Mouse (Mus musculus) intestine, embryonic 14.5 days (tissue): ENCODE measurements around the gene Padi3. TPM values are rescaled to one million over a fixed set of nuclear protein-coding genes. Genes with fewer than 3 reads are reported as not detected.

Source experiments
- ATAC-seq: fragments of 200-750 bp; cut with Nextera tagmentation; replicated peaks from 2 replicates; pipeline ENCODE4 v1.8.0; 2017; ENCODE audit warnings: low read depth, moderate number of reproducible peaks, moderate TSS enrichment, moderate library complexity; ENCODE audit not compliant: low FRiP score, low TSS enrichment
- DNase-seq: peaks from one replicate; pipeline ENCODE4 v3.0.0-alpha.2; 2018; ENCODE audit warnings: low spot score
- H3K27ac ChIP-seq: fragments of 300-500 bp; sonication (generic); 2 replicates; pipeline ENCODE4 v1.5.1; 2014; ENCODE audit warnings: low read depth, mild to moderate bottlenecking, control low read depth
- H3K27me3 ChIP-seq: fragments of 300-500 bp; sonication (generic); replicated peaks from 2 replicates; pipeline ENCODE4 v1.6.1; 2014; ENCODE audit warnings: low read length, control low read depth; ENCODE audit not compliant: control insufficient read depth, insufficient read depth
- H3K36me3 ChIP-seq: fragments of 300-500 bp; sonication (generic); 2 replicates; pipeline ENCODE4 v1.6.1; 2014; ENCODE audit warnings: low read length, control low read depth; ENCODE audit not compliant: control insufficient read depth, insufficient read depth
- H3K4me1 ChIP-seq: fragments of 300-500 bp; sonication (generic); replicated peaks from 2 replicates; pipeline ENCODE4 v1.6.1; 2014; ENCODE audit warnings: low read length, control low read depth, mixed read lengths; ENCODE audit not compliant: control insufficient read depth, insufficient read depth
- H3K4me2 ChIP-seq: fragments of 300-500 bp; sonication (generic); 2 replicates; pipeline ENCODE4 v1.6.1; 2014; ENCODE audit warnings: low read length
- H3K4me3 ChIP-seq: fragments of 300-500 bp; sonication (generic); 2 replicates; pipeline ENCODE4 v1.5.1; 2014; ENCODE audit warnings: low read depth, low read length, control low read depth, mixed read lengths
- H3K9ac ChIP-seq: fragments of 300-500 bp; sonication (generic); 2 replicates; pipeline ENCODE4 v1.6.1; 2014; ENCODE audit warnings: mild to moderate bottlenecking, low read length
- H3K9me3 ChIP-seq: fragments of 300-500 bp; sonication (generic); 2 replicates; pipeline ENCODE4 v1.6.1; 2016; ENCODE audit warnings: low read length, control low read depth; ENCODE audit not compliant: control insufficient read depth
- WGBS: fragments of 180-500 bp; shearing (Covaris S2); extraction: QIAGEN DNeasy Blood & Tissue Kit; methylation state at CpG from one replicate; pipeline ENCODE4 v1.1.7; 2014; 5-methylcytosine and 5-hydroxymethylcytosine counted together
- polyA plus RNA-seq: library from polyadenylated mRNA; unstranded; fragments of >200 nt; fragmentation: Nextera tagmentation; extraction: Ambion mirVana; gene quantifications from 2 replicates; pipeline ENCODE4 v1.2.1, GENCODE M21; 2014

Padi3 gene
- polyA plus RNA-seq, 1 experiment from 2014 or later = not detected

- Histone ChIP-seq H3K4me3 (no peak overlapping the region), H3K9ac (no peak overlapping the region), H3K4me1 (no peaks in the 10 kb centered on the region), H3K27ac (no peak overlapping the region), H3K9me3 (no peaks in the 10 kb centered on the region), H3K36me3 (no peaks in the 10 kb centered on the region), H3K4me2 (no peak overlapping the region), H3K27me3 (0 out of 2 replicates have a peak, but pooled peaks cover 3% of the 10 kb centered on the region)
- no peak for DNase-seq
- no peak for ATAC-seq
- 85% methylated on average over 3 of the region's 3 CpGs for WGBS
These were observed 44.5 kb downstream of the Padi3 start for GRCm38 (mm10) chr4:140765936-140766335.

- H3K27ac ChIP-seq = no peak overlapping the region
- no peak overlapping the region for H3K9ac ChIP-seq
- ATAC-seq (no peak; the same call in 1 of the 2 replicates), DNase-seq (peak; percentile 87)
- no peak overlapping the region for H3K4me2 ChIP-seq
- 0 out of 2 replicates have a peak, but pooled peaks cover 3% of the 10 kb centered on the region for H3K27me3 ChIP-seq
- H3K4me3 ChIP-seq = no peak overlapping the region
- no peaks in the 10 kb centered on the region for H3K36me3 ChIP-seq
- H3K4me1 ChIP-seq = no peaks in the 10 kb centered on the region; the same call in 1 of the 2 replicates
- 15% methylated on average over 9 of the region's 9 CpGs for WGBS
- no peaks in the 10 kb centered on the region for H3K9me3 ChIP-seq
These were observed 47.3 kb downstream of the Padi3 start for GRCm38 (mm10) chr4:140763158-140763557.

- ATAC-seq (no peak), DNase-seq (no peak)
- Histone ChIP-seq H3K27me3 (no peaks in the 10 kb centered on the region), H3K9me3 (no peaks in the 10 kb centered on the region), H3K4me2 (no peak overlapping the region), H3K4me3 (no peak overlapping the region), H3K36me3 (no peaks in the 10 kb centered on the region), H3K9ac (no peak overlapping the region), H3K4me1 (no peaks in the 10 kb centered on the region; the same call in 1 of the 2 replicates), H3K27ac (no peak overlapping the region)
- 81% methylated on average over 7 of the region's 7 CpGs for WGBS
These were observed 48.8 kb downstream of the Padi3 start for GRCm38 (mm10) chr4:140761601-140762000.

GRCm38 (mm10) chr4:140755811-140756210 is 54.6 kb downstream of the Padi3 start:
- no peaks in the 10 kb centered on the region for H3K36me3 ChIP-seq
- H3K27ac ChIP-seq = no peak overlapping the region
- H3K4me2 ChIP-seq = no peak overlapping the region
- no peaks in the 10 kb centered on the region for H3K27me3 ChIP-seq
- no peak overlapping the region for H3K9ac ChIP-seq
- no peaks in the 10 kb centered on the region; the same call in 1 of the 2 replicates for H3K4me1 ChIP-seq
- no peak for DNase-seq
- WGBS = 69% methylated on average over 3 of the region's 3 CpGs
- ATAC-seq = no peak
- H3K4me3 ChIP-seq = no peak overlapping the region
- no peaks in the 10 kb centered on the region for H3K9me3 ChIP-seq

GRCm38 (mm10) chr4:140753366-140753765 is 57.1 kb downstream of the Padi3 start:
- peaks cover 3% of the 10 kb centered on the region; the same call in 1 of the 2 replicates for H3K4me1 ChIP-seq
- WGBS = 57% methylated on average over 7 of the region's 7 CpGs
- no peak overlapping the region for H3K27ac ChIP-seq
- H3K4me3 ChIP-seq = no peak overlapping the region
- no peak overlapping the region for H3K4me2 ChIP-seq
- H3K9ac ChIP-seq = no peak overlapping the region
- no peak for DNase-seq
- no peaks in the 10 kb centered on the region for H3K27me3 ChIP-seq
- no peak for ATAC-seq
- H3K9me3 ChIP-seq = no peaks in the 10 kb centered on the region
- H3K36me3 ChIP-seq = no peaks in the 10 kb centered on the region

- no peaks in the 10 kb centered on the region for H3K27me3 ChIP-seq
- ATAC-seq (peak; percentile 51), DNase-seq (peak; percentile 69)
- no peaks in the 10 kb centered on the region for H3K9me3 ChIP-seq
- 15% methylated on average over 19 of the region's 19 CpGs for WGBS
- H3K9ac ChIP-seq = no peak overlapping the region
- H3K27ac ChIP-seq = no peak overlapping the region
- no peaks in the 10 kb centered on the region for H3K36me3 ChIP-seq
- H3K4me3 ChIP-seq = no peak overlapping the region
- H3K4me1 ChIP-seq = peaks cover 11% of the 10 kb centered on the region; the same call in 1 of the 2 replicates
- peak overlapping the region; percentile 36 for H3K4me2 ChIP-seq
These were observed 60.1 kb downstream of the Padi3 start for GRCm38 (mm10) chr4:140750328-140750727.

GRCm38 (mm10) chr4:140747978-140748377 is 62.5 kb downstream of the Padi3 start:
- Histone ChIP-seq H3K27me3 (no peaks in the 10 kb centered on the region), H3K9ac (peak overlapping the region; percentile 27; the same call in 1 of the 2 replicates), H3K4me1 (peaks cover 11% of the 10 kb centered on the region; the same call in 1 of the 2 replicates), H3K4me3 (no peak overlapping the region), H3K27ac (no peak overlapping the region), H3K36me3 (no peaks in the 10 kb centered on the region), H3K4me2 (no peak overlapping the region), H3K9me3 (no peaks in the 10 kb centered on the region)
- DNase-seq = no peak
- 16% methylated on average over 12 of the region's 12 CpGs for WGBS
- ATAC-seq = 0 out of 2 replicates have a peak, but pooled peaks have one; percentile 17

GRCm38 (mm10) chr4:140744654-140745053 is 65.8 kb downstream of the Padi3 start:
- ATAC-seq (no peak), DNase-seq (peak; percentile 68)
- peaks cover 11% of the 10 kb centered on the region; the same call in 1 of the 2 replicates for H3K4me1 ChIP-seq
- no peaks in the 10 kb centered on the region for H3K36me3 ChIP-seq
- no peak overlapping the region for H3K4me2 ChIP-seq
- WGBS = 19% methylated on average over 3 of the region's 3 CpGs
- no peak overlapping the region for H3K9ac ChIP-seq
- H3K4me3 ChIP-seq = no peak overlapping the region
- H3K27me3 ChIP-seq = no peaks in the 10 kb centered on the region
- H3K9me3 ChIP-seq = no peaks in the 10 kb centered on the region
- no peak overlapping the region for H3K27ac ChIP-seq

GRCm38 (mm10) chr4:140743086-140743485 is 67.4 kb downstream of the Padi3 start:
- no peak overlapping the region for H3K27ac ChIP-seq
- no peaks in the 10 kb centered on the region for H3K27me3 ChIP-seq
- no peak overlapping the region for H3K4me2 ChIP-seq
- DNase-seq (no peak), ATAC-seq (no peak)
- no peaks in the 10 kb centered on the region for H3K36me3 ChIP-seq
- 41% methylated on average over 4 of the region's 4 CpGs for WGBS
- H3K4me3 ChIP-seq = no peak overlapping the region
- H3K4me1 ChIP-seq = peaks cover 5% of the 10 kb centered on the region; the same call in 1 of the 2 replicates
- H3K9ac ChIP-seq = no peak overlapping the region
- no peaks in the 10 kb centered on the region for H3K9me3 ChIP-seq
